Mouse (Mus musculus): ENCODE measurements at regions not wholly inside any gene's neighbourhood (a gene's known extent, or its start where the extent isn't known, plus 50 kb on each side); places are given as distances from the start of the nearest gene placed in this dataset.

GRCm38 (mm10) chr10:99526561-99526960 lies 232.9 kb downstream of the Csl start:
- WGBS: 87% methylated on average over 5 of the region's 5 CpGs
- Histone ChIP-seq H3K27me3 (replicated peaks; ENCODE audit: control insufficient read depth, insufficient read depth, low read length) (no peaks in the 10 kb centered on the region), H3K27ac (ENCODE audit: low read depth, low read length) (no peak overlapping the region), H3K9me3 (ENCODE audit: control insufficient read depth, low read length) (no peaks in the 10 kb centered on the region), H3K9ac (ENCODE audit: low read depth, low read length) (no peak overlapping the region), H3K36me3 (ENCODE audit: control insufficient read depth, insufficient read depth, low read length) (no peaks in the 10 kb centered on the region), H3K4me3 (ENCODE audit: low read depth, low read length) (no peak overlapping the region), H3K4me2 (no peak overlapping the region), H3K4me1 (replicated peaks; ENCODE audit: control insufficient read depth, insufficient read depth, low read length) (no peaks in the 10 kb centered on the region)
- no peak for ATAC-seq (replicated peaks; ENCODE audit: low FRiP score)
- DNase-seq (ENCODE audit: low spot score): no peak

- Histone ChIP-seq H3K9me3 (ENCODE audit: control insufficient read depth, low read length) (no peaks in the 10 kb centered on the region), H3K36me3 (ENCODE audit: control insufficient read depth, insufficient read depth, low read length) (no peaks in the 10 kb centered on the region), H3K4me1 (replicated peaks; ENCODE audit: control insufficient read depth, insufficient read depth, low read length) (no peaks in the 10 kb centered on the region; the same call in 1 of the 2 replicates), H3K4me2 (no peak overlapping the region), H3K9ac (ENCODE audit: low read depth, low read length) (no peak overlapping the region), H3K4me3 (ENCODE audit: low read depth, low read length) (no peak overlapping the region), H3K27ac (ENCODE audit: low read depth, low read length) (no peak overlapping the region), H3K27me3 (replicated peaks; ENCODE audit: control insufficient read depth, insufficient read depth, low read length) (no peaks in the 10 kb centered on the region)
- no peak for DNase-seq (ENCODE audit: low spot score)
- ATAC-seq (replicated peaks; ENCODE audit: low FRiP score): no peak
These were observed 228.4 kb downstream of the Csl start for GRCm38 (mm10) chr10:99531104-99531503.

- ATAC-seq (replicated peaks; ENCODE audit: low FRiP score): no peak
- H3K4me2 ChIP-seq: no peak overlapping the region
- H3K9me3 ChIP-seq (ENCODE audit: control insufficient read depth, low read length): no peaks in the 10 kb centered on the region
- H3K36me3 ChIP-seq (ENCODE audit: control insufficient read depth, insufficient read depth, low read length): no peaks in the 10 kb centered on the region
- no peak overlapping the region for H3K27ac ChIP-seq (ENCODE audit: low read depth, low read length)
- H3K9ac ChIP-seq (ENCODE audit: low read depth, low read length): no peak overlapping the region
- no peak for DNase-seq (ENCODE audit: low spot score)
- H3K4me3 ChIP-seq (ENCODE audit: low read depth, low read length): no peak overlapping the region
- H3K27me3 ChIP-seq (replicated peaks; ENCODE audit: control insufficient read depth, insufficient read depth, low read length): no peaks in the 10 kb centered on the region
- H3K4me1 ChIP-seq (replicated peaks; ENCODE audit: control insufficient read depth, insufficient read depth, low read length): no peaks in the 10 kb centered on the region; the same call in 1 of the 2 replicates
These were observed 227.9 kb downstream of the Csl start for GRCm38 (mm10) chr10:99531556-99531955.

GRCm38 (mm10) chr10:99531992-99532391 lies 227.5 kb downstream of the Csl start:
- Histone ChIP-seq H3K27ac (ENCODE audit: low read depth, low read length) (no peak overlapping the region), H3K36me3 (ENCODE audit: control insufficient read depth, insufficient read depth, low read length) (no peaks in the 10 kb centered on the region), H3K4me2 (no peak overlapping the region), H3K9me3 (ENCODE audit: control insufficient read depth, low read length) (no peaks in the 10 kb centered on the region), H3K4me3 (ENCODE audit: low read depth, low read length) (no peak overlapping the region), H3K9ac (ENCODE audit: low read depth, low read length) (no peak overlapping the region), H3K27me3 (replicated peaks; ENCODE audit: control insufficient read depth, insufficient read depth, low read length) (no peaks in the 10 kb centered on the region), H3K4me1 (replicated peaks; ENCODE audit: control insufficient read depth, insufficient read depth, low read length) (no peaks in the 10 kb centered on the region; the same call in 1 of the 2 replicates)
- WGBS: 65% methylated on average over 7 of the region's 7 CpGs
- ATAC-seq (replicated peaks; ENCODE audit: low FRiP score) (no peak), DNase-seq (ENCODE audit: low spot score) (no peak)

- 58% methylated on average over 3 of the region's 3 CpGs for WGBS
- Histone ChIP-seq H3K4me2 (no peak overlapping the region), H3K9me3 (ENCODE audit: control insufficient read depth, low read length) (no peaks in the 10 kb centered on the region), H3K4me1 (replicated peaks; ENCODE audit: control insufficient read depth, insufficient read depth, low read length) (no peaks in the 10 kb centered on the region; the same call in 1 of the 2 replicates), H3K36me3 (ENCODE audit: control insufficient read depth, insufficient read depth, low read length) (no peaks in the 10 kb centered on the region), H3K9ac (ENCODE audit: low read depth, low read length) (no peak overlapping the region), H3K27ac (ENCODE audit: low read depth, low read length) (no peak overlapping the region), H3K4me3 (ENCODE audit: low read depth, low read length) (no peak overlapping the region), H3K27me3 (replicated peaks; ENCODE audit: control insufficient read depth, insufficient read depth, low read length) (no peaks in the 10 kb centered on the region)
- DNase-seq (ENCODE audit: low spot score) (no peak), ATAC-seq (replicated peaks; ENCODE audit: low FRiP score) (no peak)
These were observed 226.8 kb downstream of the Csl start for GRCm38 (mm10) chr10:99532697-99533119.

GRCm38 (mm10) chr10:99533468-99533867 lies 226.0 kb downstream of the Csl start:
- H3K9ac ChIP-seq (ENCODE audit: low read depth, low read length): no peak overlapping the region
- no peaks in the 10 kb centered on the region; the same call in 1 of the 2 replicates for H3K4me1 ChIP-seq (replicated peaks; ENCODE audit: control insufficient read depth, insufficient read depth, low read length)
- no peaks in the 10 kb centered on the region for H3K36me3 ChIP-seq (ENCODE audit: control insufficient read depth, insufficient read depth, low read length)
- no peak overlapping the region for H3K4me2 ChIP-seq
- WGBS: 64% methylated on average over 4 of the region's 4 CpGs
- no peak overlapping the region for H3K4me3 ChIP-seq (ENCODE audit: low read depth, low read length)
- DNase-seq (ENCODE audit: low spot score) (no peak), ATAC-seq (replicated peaks; ENCODE audit: low FRiP score) (no peak)
- H3K9me3 ChIP-seq (ENCODE audit: control insufficient read depth, low read length): no peaks in the 10 kb centered on the region
- no peaks in the 10 kb centered on the region for H3K27me3 ChIP-seq (replicated peaks; ENCODE audit: control insufficient read depth, insufficient read depth, low read length)
- no peak overlapping the region for H3K27ac ChIP-seq (ENCODE audit: low read depth, low read length)

GRCm38 (mm10) chr10:99534237-99534636 lies 225.2 kb downstream of the Csl start:
- 61% methylated on average over 7 of the region's 7 CpGs for WGBS

GRCm38 (mm10) chr10:99538639-99539038 lies 220.8 kb downstream of the Csl start:
- H3K9me3 ChIP-seq (ENCODE audit: control insufficient read depth, low read length): no peaks in the 10 kb centered on the region
- WGBS: 68% methylated on average over 5 of the region's 5 CpGs
- no peak overlapping the region for H3K4me2 ChIP-seq
- ATAC-seq (replicated peaks; ENCODE audit: low FRiP score) (no peak), DNase-seq (ENCODE audit: low spot score) (no peak)
- H3K9ac ChIP-seq (ENCODE audit: low read depth, low read length): no peak overlapping the region
- H3K36me3 ChIP-seq (ENCODE audit: control insufficient read depth, insufficient read depth, low read length): no peaks in the 10 kb centered on the region
- H3K4me3 ChIP-seq (ENCODE audit: low read depth, low read length): no peak overlapping the region
- no peaks in the 10 kb centered on the region for H3K27me3 ChIP-seq (replicated peaks; ENCODE audit: control insufficient read depth, insufficient read depth, low read length)
- H3K27ac ChIP-seq (ENCODE audit: low read depth, low read length): no peak overlapping the region
- H3K4me1 ChIP-seq (replicated peaks; ENCODE audit: control insufficient read depth, insufficient read depth, low read length): no peaks in the 10 kb centered on the region; the same call in 1 of the 2 replicates

More at GRCm38 (mm10) chr10:99534237-99534636, 225.2 kb downstream of the Csl start:
- no peaks in the 10 kb centered on the region for H3K27me3 ChIP-seq (replicated peaks; ENCODE audit: control insufficient read depth, insufficient read depth, low read length)
- no peak overlapping the region for H3K4me3 ChIP-seq (ENCODE audit: low read depth, low read length)
- no peaks in the 10 kb centered on the region; the same call in 1 of the 2 replicates for H3K4me1 ChIP-seq (replicated peaks; ENCODE audit: control insufficient read depth, insufficient read depth, low read length)
- no peaks in the 10 kb centered on the region for H3K36me3 ChIP-seq (ENCODE audit: control insufficient read depth, insufficient read depth, low read length)
- H3K27ac ChIP-seq (ENCODE audit: low read depth, low read length): no peak overlapping the region
- H3K9me3 ChIP-seq (ENCODE audit: control insufficient read depth, low read length): no peaks in the 10 kb centered on the region
- DNase-seq (ENCODE audit: low spot score): no peak
- no peak for ATAC-seq (replicated peaks; ENCODE audit: low FRiP score)
- no peak overlapping the region for H3K4me2 ChIP-seq
- H3K9ac ChIP-seq (ENCODE audit: low read depth, low read length): no peak overlapping the region

- Histone ChIP-seq H3K4me1 (replicated peaks; ENCODE audit: control insufficient read depth, insufficient read depth, low read length) (no peaks in the 10 kb centered on the region; the same call in 1 of the 2 replicates), H3K4me3 (ENCODE audit: low read depth, low read length) (no peak overlapping the region), H3K36me3 (ENCODE audit: control insufficient read depth, insufficient read depth, low read length) (no peaks in the 10 kb centered on the region), H3K27ac (ENCODE audit: low read depth, low read length) (no peak overlapping the region), H3K4me2 (no peak overlapping the region), H3K9me3 (ENCODE audit: control insufficient read depth, low read length) (no peaks in the 10 kb centered on the region), H3K9ac (ENCODE audit: low read depth, low read length) (no peak overlapping the region), H3K27me3 (replicated peaks; ENCODE audit: control insufficient read depth, insufficient read depth, low read length) (no peaks in the 10 kb centered on the region)
- ATAC-seq (replicated peaks; ENCODE audit: low FRiP score) (no peak), DNase-seq (ENCODE audit: low spot score) (no peak)
- WGBS: 78% methylated on average over 4 of the region's 4 CpGs
These were observed 207.1 kb downstream of the Csl start for GRCm38 (mm10) chr10:99552373-99552772.

All from liver, embryonic 11.5 days (tissue).